Mouse (Mus musculus): Measurements from ENCODE around the gene Pacs2. TPM values are rescaled to one million over a fixed set of nuclear protein-coding genes. Genes with fewer than 3 reads are reported as not detected.

The Pacs2 gene
- total RNA-seq, 2 experiments from 2014 or later = 39.7 to 46.3 TPM

GRCm38 (mm10) chr12:113041481-113042439 lies 27.5 kb downstream of the Pacs2 start:
- peak; percentile 17 to 29 for DNase-seq

DNA sequence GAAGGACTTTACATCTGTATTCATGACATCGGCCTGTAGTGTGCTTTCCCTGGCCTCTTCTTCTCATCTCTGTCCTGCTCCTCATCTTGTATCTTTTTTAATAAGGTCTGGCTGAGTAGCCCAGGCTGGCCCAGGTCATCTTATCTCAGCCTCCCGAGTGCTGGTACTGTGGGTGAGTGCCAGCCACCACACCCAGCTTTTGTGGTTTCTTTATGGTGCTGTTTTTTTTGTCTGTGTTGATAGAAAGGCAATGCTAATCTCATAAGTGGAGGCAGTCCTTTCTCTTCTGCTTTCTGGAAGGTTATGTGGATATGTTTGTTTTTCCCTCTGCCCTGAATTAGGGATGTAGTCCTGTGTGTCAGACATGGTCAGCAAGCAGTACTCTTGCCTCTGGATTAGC lies 28.2 kb downstream of the Pacs2 start:
- DNase-seq = no peak

DNA sequence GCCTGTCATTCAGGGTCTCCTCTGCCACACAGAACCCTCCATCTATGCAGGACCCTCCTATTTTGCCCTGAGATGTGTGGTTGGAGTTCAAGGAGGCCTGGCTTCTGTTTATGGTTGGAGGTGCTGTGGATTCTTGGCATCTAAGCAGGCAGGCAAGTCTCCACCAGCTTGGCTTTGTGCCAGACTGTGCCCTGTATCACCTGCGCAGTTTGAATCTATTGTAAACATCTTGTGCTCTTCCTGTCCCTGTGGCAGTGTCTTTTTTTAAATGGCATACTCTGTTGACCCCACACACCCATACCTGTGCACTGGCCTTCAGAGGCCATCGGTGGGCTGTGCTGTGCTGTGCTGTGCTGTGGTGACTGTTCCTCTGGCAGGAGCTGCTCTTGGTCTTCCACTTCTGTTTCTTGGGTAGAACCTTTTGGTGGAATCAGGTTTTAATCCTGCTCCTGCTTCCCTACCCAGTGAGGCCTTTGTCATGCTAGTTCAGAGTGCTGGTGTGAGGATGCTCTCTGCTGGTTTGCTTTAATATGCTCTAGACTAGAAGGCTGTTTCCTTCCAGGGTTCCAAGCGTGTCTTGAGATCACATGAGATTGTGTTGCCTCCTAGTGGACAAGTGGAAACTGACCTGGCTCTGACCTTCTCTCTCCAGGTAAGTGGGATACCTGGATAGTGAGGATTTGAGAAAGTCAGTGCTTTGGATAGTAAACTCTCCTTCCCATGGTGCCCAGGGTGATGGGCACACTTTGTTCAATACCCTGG lies 30.8 kb downstream of the Pacs2 start:
- DNase-seq = peak in 1 of 2 experiments; percentile 27

DNA sequence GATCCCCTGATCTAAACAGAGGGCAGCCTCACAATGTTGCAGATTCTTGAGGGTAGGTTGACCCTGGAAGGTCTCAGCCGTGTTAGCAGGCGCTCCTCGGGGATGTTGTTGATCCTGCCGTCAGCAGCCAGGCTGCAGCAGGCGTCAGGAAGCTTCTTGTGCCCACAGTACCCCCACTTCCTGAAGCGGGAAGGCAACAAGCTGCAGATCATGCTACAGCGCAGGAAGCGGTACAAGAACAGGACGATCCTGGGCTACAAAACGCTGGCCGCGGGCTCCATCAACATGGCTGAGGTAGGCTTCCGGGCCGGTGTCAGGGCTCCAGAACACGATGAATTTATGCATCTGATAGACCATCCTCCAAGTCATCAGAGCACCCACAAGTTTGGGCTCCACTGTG lies 32.6 kb downstream of the Pacs2 start:
- DNase-seq = no peak

- DNase-seq = no peak
Observed at GRCm38 (mm10) chr12:113048103-113048502, 33.8 kb downstream of the Pacs2 start.

DNA sequence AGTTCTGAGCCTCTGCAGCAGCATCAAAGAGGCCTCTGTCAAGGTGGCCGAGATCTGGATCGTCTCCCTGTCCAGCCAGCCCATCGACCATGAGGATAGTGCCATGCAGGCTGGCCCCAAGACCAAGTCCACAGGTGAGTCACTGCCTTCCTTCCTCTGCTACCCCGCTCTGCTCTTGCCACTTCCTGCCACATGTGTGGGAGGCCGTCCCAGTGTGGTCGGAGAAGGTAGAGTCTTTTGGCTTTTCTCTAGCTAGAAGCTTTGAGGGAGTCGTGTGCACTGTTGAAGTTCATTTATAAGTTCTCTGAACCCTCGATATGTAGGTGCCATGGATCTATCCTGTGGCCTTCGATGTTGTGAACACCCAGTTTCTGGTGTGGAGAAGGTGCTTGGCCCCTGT lies 35.5 kb downstream of the Pacs2 start:
- no peak for DNase-seq

- DNase-seq = no peak
Observed at GRCm38 (mm10) chr12:113050671-113051070, 36.4 kb downstream of the Pacs2 start.

DNA sequence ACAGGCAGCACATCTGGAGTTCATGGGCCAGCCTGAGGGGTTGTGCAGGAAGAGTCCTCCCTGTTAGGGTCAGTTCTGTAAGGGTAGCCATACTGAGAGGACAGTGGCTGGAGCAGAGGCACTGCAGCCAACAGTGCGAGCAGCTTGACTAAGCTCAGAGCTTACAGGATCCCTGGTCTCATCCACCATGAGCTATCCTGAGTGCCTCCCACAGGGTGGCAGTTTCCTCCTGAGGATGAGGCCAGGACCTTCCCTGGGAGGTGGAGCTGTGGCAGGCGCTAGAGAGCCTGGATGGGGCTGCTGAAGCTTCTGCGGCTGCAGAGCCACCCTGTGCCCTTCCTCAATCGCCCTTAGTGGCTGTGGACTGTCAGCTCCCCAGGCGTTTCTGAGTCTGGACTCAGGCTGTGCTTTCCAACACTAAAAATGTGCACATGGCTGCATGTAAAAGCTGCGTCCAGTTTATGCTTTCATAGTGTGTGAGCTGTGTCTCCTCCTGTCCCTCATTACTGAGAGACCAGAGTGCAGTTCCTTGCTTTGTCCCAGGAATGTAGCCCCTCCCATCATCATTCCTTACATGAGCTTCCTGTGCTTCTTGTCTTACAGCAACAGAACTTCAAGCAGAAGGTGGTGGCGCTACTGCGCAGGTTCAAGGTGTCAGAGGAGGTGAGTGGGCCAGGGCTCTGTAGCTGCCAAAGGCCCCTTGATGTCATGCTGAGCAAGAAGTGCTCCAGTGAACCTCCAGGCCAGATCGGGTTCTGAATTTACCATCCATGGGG lies 37.5 kb downstream of the Pacs2 start:
- no peak for DNase-seq

GRCm38 (mm10) chr12:113056089-113056488 lies 41.8 kb downstream of the Pacs2 start:
- DNase-seq = no peak

- DNase-seq = no peak
Observed at GRCm38 (mm10) chr12:113060178-113060577, 45.9 kb downstream of the Pacs2 start.

GRCm38 (mm10) chr12:113061606-113062005 lies 47.3 kb downstream of the Pacs2 start:
- DNase-seq = no peak

- no peak for DNase-seq
Observed at GRCm38 (mm10) chr12:113062201-113062600, 47.9 kb downstream of the Pacs2 start.

- no peak for DNase-seq
Observed at GRCm38 (mm10) chr12:113063700-113064099, 49.4 kb downstream of the Pacs2 start.

- DNase-seq = no peak
Observed at GRCm38 (mm10) chr12:113068002-113068401, 53.7 kb downstream of the Pacs2 start.

DNA sequence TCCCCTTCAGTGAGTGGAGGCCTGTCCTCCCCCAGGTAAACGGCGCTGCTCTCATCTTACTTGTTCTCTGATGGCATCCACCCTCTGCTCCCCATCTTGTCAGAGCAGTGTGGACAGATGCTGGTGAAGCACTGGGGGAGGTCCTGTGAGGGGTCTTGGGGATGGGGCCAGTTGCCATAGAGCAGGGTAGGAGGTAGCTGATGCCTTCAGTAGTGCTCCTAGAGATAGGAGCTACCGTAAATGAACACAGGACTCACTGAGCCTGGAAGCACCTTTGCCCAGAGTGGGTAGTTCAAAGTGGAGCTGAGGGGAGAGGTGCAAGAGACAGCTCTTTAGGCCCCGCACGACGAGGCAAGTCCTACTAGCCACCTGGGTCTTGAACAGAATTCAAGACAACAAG lies 55.1 kb downstream of the Pacs2 start:
- DNase-seq = no peak

DNA sequence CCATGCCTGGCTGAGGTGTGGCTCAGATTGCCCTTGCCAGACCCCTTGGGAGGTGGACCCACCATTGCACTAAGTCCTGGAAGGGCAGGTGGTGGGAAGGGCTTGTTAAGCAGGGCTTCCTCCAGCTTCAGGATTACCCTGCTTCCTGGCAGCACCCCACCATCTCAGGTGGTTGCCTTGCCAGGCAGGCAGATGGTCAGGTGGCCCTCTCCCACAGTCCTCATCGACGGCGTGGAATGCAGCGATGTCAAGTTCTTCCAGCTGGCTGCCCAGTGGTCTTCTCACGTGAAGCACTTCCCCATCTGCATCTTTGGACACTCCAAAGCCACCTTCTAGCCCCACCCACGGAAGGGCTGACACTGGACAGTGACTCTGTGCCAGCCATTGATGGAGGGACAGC lies 57.0 kb downstream of the Pacs2 start:
- no peak for DNase-seq

- peak; percentile 16 to 34 for DNase-seq
Observed at GRCm38 (mm10) chr12:113071827-113072226, 57.5 kb downstream of the Pacs2 start.

DNA sequence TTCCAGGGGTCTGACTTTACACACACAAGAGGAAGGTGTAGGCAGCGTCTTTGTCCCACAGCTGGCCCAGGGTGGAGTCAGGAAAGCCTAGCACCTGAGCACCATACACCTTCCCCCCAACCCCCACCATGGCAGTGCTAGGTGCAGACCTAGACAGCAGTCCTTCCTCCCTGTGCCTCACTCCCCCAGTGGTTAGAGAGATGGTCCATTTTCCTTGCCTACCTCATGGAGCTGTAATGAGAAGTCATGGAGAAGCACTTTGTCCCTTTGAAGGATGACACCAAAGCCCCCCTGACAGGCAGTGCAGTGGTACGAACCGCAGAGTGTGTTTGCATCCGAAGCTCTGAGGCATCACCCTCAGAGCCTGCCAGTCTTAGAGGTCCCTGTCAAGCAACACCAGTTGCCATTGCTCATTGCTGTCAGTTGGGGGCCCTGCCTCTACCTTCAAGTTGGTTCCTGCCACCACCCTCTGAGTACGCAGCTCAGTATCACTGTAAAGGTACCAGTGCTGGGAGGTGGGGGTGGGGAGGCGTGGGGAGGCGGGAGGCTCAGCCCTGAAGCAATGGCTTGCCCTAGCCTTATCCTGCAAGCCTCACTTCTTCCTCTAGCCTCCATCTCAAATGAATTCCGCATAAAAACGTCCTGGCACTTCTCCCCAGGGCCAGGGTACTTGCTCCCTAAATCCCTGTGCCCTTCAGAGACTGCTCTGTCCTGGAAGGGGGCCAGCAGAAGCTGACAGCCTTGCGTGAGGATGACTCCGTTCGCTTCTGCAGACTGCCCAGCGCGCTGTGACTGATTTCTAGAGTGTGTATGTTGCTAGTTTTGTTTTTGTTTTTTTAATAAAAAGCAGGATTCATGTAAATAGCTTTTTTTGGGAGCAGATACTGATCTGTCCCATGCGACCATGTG lies 59.4 kb downstream of the Pacs2 start:
- DNase-seq = peak; percentile 71 to 78

- peak; percentile 95 to 96 for DNase-seq
Observed at GRCm38 (mm10) chr12:113074329-113075062, 60.2 kb downstream of the Pacs2 start, which contains the start of gene Tex22. Tex22 (plus strand) TSS chr12:113074502.

DNA sequence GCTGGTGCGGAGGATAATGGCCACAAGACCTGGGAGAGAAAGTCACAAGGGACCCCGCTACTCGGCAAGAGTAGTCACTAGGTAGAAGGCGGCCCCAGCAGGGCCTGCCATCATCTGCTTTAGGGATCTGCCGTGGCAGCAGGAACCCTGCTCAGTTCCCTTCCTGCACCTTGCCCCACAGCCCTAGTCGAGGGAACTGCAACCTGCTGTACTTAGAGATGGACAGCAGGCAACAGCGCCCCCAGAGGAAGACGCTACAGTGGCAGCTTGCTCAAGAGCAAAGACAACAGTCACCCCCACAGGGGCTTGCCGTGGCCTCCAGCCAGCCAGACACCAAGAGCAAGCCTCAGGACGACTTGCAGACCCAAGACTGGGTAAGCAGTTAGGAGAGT lies 60.8 kb downstream of the Pacs2 start:
- DNase-seq = peak; percentile 85 to 89

Data from adrenal gland, postnatal 36 days (tissue).